Mouse (Mus musculus) embryonic fibroblast, embryonic 13.5 days (primary cell): Measurements from ENCODE around the gene Cdh24.

ENCODE experiments used
- CTCF ChIP-seq: IDR thresholded peaks from 2 replicates; pipeline ENCODE4 v1.5.1; 2011; ENCODE audit warnings: mild to moderate bottlenecking, control low read depth, low read length, moderate library complexity, borderline replicate concordance; ENCODE audit not compliant: insufficient read depth
- POLR2A ChIP-seq: IDR thresholded peaks from 2 replicates; pipeline ENCODE4 v1.6.1; 2011; ENCODE audit warnings: low read depth, mild to moderate bottlenecking, control low read depth, low read length, moderate library complexity

- TF ChIP-seq POLR2A (no peak), CTCF (no peak)
Measured at GRCm38 (mm10) chr14:54610648-54611047, 30.5 kb downstream of the Cdh24 start.
